Mouse (Mus musculus): ENCODE data around the gene Clasrp. TPM values are rescaled to one million over a fixed set of nuclear protein-coding genes. Genes with fewer than 3 reads are reported as not detected.
"Not testable (repeated sequence)": the region's sequence is repeated elsewhere in the genome, so short reads cannot be mapped to it uniquely, and the experiment has no call there.

Clasrp gene
- polyA plus RNA-seq, 1 experiment: 39.5 TPM

- 84% methylated on average over 5 of the region's 5 CpGs for WGBS
- DNase-seq (ENCODE audit: low read depth, low spot score): no peak
These were observed 6.7 kb upstream of the Clasrp start for GRCm38 (mm10) chr7:19610969-19611368.

GRCm38 (mm10) chr7:19609641-19610332, 5.5 kb upstream of the Clasrp start:
- 75% methylated on average over 12 of the region's 12 CpGs for WGBS
- DNase-seq (ENCODE audit: low read depth, low spot score): no peak

- no peak for DNase-seq (ENCODE audit: low read depth, low spot score)
- WGBS: 82% methylated on average over 5 of the region's 5 CpGs
These were observed 3.0 kb upstream of the Clasrp start for GRCm38 (mm10) chr7:19607291-19607690.

- whole genome bisulfite sequencing: 53% methylated on average over 10 of the region's 10 CpGs
- not testable (repeated sequence) for DNase-seq (ENCODE audit: low read depth, low spot score)
These were observed 424 bp upstream of the Clasrp start for GRCm38 (mm10) chr7:19604606-19605214.

GRCm38 (mm10) chr7:19603055-19603454, 1.2 kb downstream of the Clasrp start:
- 57% methylated on average over 12 of the region's 12 CpGs for whole genome bisulfite sequencing
- no peak for DNase-seq (ENCODE audit: low read depth, low spot score)

- 70% methylated on average over 5 of the region's 5 CpGs for WGBS
- DNase-seq (ENCODE audit: low read depth, low spot score): no peak
These were observed 3.7 kb downstream of the Clasrp start for GRCm38 (mm10) chr7:19600562-19600961.

GRCm38 (mm10) chr7:19593061-19593730, 11.1 kb downstream of the Clasrp start:
- whole genome bisulfite sequencing: 88% methylated on average over 10 of the region's 10 CpGs
- no peak for DNase-seq (ENCODE audit: low read depth, low spot score)

GRCm38 (mm10) chr7:19589917-19590316, 14.4 kb downstream of the Clasrp start:
- WGBS: 40% methylated on average over 3 of the region's 3 CpGs
- DNase-seq (ENCODE audit: low read depth, low spot score): no peak

- DNase-seq (ENCODE audit: low read depth, low spot score): no peak
These were observed 15.1 kb downstream of the Clasrp start for GRCm38 (mm10) chr7:19589207-19589606.

GRCm38 (mm10) chr7:19586269-19586668, 18.0 kb downstream of the Clasrp start:
- DNase-seq (ENCODE audit: low read depth, low spot score): no peak
- WGBS: 92% methylated on average over 46 of the region's 46 CpGs

More at GRCm38 (mm10) chr7:19589207-19589606, 15.1 kb downstream of the Clasrp start:
- 51% methylated on average over 3 of the region's 3 CpGs for WGBS

- no peak for DNase-seq (ENCODE audit: low read depth, low spot score)
- 68% methylated on average over 8 of the region's 8 CpGs for WGBS
These were observed 23.7 kb downstream of the Clasrp start for GRCm38 (mm10) chr7:19580634-19581033.

- no peak for DNase-seq (ENCODE audit: low read depth, low spot score)
- WGBS: 92% methylated on average over 10 of the region's 10 CpGs
These were observed 24.5 kb downstream of the Clasrp start for GRCm38 (mm10) chr7:19579751-19580150.

GRCm38 (mm10) chr7:19578436-19578835, 25.9 kb downstream of the Clasrp start:
- WGBS: 69% methylated on average over 4 of the region's 4 CpGs
- DNase-seq (ENCODE audit: low read depth, low spot score): no peak

- DNase-seq (ENCODE audit: low read depth, low spot score): no peak
- WGBS: 13% methylated on average over 10 of the region's 10 CpGs
These were observed 26.3 kb downstream of the Clasrp start for GRCm38 (mm10) chr7:19577877-19578414.

- no peak for DNase-seq (ENCODE audit: low read depth, low spot score)
- under 1% methylated on average over 56 of the region's 56 CpGs for WGBS
These were observed 27.0 kb downstream of the Clasrp start, which contains the start of the genes Zfp296 and Gemin7 for GRCm38 (mm10) chr7:19577141-19577852. Zfp296 (plus strand) TSS chr7:19577287. Gemin7 (minus strand) TSS chr7:19577595.

GRCm38 (mm10) chr7:19575559-19575958, 28.7 kb downstream of the Clasrp start:
- DNase-seq (ENCODE audit: low read depth, low spot score): no peak
- 48% methylated on average over 3 of the region's 3 CpGs for WGBS

- 11% methylated on average over 16 of the region's 16 CpGs for WGBS
- DNase-seq (ENCODE audit: low read depth, low spot score): no peak
These were observed 30.5 kb downstream of the Clasrp start for GRCm38 (mm10) chr7:19573776-19574140.

- DNase-seq (ENCODE audit: low read depth, low spot score): no peak
- WGBS: under 1% methylated on average over 53 of the region's 53 CpGs
These were observed 31.1 kb downstream of the Clasrp start for GRCm38 (mm10) chr7:19572926-19573775.

GRCm38 (mm10) chr7:19569647-19570046, 34.6 kb downstream of the Clasrp start:
- 77% methylated on average over 3 of the region's 3 CpGs for WGBS
- DNase-seq (ENCODE audit: low read depth, low spot score): no peak

All from large intestine, adult 2 months (tissue).